Mouse (Mus musculus) heart, adult 10 weeks (tissue): ENCODE data around the gene Retreg2. TPM values are rescaled to one million over a fixed set of nuclear protein-coding genes. Genes with fewer than 3 reads are reported as not detected.

ENCODE experiments used
- polyA plus RNA-seq: library from polyadenylated mRNA; stranded (reverse); fragments of 350-450 nt; fragmentation: Illumina TruSeq; extraction: RNeasy Lipid Tissue Mini Kit (QIAGEN cat#74804); gene quantifications from one replicate; pipeline ENCODE4 v1.2.3, GENCODE M21; 2014; ENCODE audit warnings: low read depth, low replicate concordance

The Retreg2 gene
- polyA plus RNA-seq, result 22.9 TPM

DNA sequence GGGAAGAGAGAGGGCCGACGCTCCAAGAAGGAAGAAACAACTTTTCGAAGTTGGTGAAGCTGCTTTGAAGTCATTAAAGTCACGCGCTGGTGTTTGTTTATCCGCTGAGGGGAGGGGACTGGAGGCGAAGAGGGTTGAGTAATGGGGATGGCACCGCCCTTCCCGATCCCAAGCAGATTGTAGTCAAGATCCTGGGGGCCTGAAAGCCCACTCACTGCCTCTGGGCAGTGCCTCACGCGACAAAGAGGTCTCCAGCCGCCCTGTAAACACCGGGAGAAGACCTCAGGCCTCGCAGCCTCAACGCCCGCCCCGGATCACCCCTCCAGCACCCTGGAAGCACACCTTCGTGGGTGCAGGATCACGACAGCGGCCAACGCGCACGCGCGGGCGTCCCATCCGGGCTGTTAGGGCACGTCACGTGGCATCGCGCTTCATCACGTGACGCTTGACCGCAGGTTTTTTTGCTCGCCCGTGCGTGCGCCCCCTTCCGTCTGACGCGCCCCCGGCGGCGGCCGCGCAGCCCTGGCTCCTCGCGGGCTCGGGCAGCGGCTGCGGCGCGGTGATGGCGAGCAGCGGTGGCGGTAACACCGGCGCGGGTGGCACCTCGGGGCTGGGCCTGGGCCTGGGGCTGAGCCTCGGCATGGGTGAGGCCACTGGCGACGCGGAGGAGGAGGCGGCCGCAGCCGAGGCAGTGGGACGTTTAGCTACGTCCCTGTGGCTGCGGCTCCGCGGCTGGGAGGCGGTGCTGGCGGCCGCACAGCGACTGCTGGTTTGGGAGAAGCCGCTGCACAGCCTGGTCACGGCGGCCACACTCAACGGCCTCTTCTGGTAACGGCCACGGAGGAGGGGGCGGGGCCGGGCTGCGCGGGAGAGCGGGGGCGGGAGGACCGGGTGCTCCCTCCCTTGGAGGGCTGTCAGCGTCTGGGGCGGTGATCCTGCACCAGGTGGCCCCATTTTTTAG lies at the start of gene Retreg2, which contains the start of gene Cnppd1:
TSS of gene Retreg2 (plus strand) at position 478 of the 961 bp plus-strand sequence.
TSS of gene Cnppd1 (minus strand) at position 411 of the 961 bp plus-strand sequence.

DNA sequence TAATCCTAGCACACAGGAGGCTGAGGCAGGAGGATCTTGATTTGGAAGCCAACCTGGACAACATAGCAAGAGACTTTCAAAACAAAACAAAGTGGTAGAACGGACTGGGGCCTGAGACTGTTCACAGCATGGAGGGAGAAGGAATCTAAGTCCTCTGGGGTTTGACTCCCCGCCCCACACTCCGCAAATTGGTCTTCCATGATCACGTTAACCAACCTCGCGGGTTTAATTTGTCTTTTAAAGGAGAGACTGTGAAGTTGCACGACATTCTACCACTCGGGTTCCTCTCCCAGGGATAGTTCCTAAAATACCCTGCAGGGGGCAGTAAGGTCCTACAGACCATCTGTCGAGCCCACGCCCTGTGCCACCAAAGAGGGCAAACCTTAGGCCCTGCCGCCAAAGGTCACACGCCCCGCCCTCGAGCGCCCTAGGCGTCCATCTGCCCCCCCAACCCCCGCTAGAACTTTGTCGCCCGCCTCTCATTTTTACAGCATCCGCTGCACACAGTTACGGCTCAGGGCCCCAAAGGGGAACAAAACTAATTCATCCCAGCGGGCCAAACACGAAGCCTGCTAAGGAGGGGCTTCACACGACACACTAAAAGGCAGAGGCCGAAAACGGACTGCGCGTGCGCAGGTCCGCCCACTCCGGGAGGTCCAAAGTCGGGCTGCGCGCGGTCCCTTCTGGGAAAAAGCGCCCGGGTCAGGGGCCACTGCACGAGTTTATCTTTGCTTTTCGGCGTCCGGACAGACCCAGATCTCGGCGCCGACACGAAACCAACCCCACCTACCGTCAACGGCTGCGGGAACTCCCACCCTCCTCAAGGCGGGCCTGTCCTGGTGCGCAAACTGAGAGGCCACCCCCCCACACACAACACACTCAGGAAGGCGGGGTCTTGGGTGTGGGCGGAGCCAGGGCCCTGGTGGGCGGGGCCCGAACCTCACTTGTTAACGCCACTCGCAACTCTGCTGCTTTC lies 17.9 kb upstream of the Retreg2 start, which contains the start of gene Nhej1:
TSS of gene Nhej1 (minus strand) at position 855 of the 976 bp plus-strand sequence.

DNA sequence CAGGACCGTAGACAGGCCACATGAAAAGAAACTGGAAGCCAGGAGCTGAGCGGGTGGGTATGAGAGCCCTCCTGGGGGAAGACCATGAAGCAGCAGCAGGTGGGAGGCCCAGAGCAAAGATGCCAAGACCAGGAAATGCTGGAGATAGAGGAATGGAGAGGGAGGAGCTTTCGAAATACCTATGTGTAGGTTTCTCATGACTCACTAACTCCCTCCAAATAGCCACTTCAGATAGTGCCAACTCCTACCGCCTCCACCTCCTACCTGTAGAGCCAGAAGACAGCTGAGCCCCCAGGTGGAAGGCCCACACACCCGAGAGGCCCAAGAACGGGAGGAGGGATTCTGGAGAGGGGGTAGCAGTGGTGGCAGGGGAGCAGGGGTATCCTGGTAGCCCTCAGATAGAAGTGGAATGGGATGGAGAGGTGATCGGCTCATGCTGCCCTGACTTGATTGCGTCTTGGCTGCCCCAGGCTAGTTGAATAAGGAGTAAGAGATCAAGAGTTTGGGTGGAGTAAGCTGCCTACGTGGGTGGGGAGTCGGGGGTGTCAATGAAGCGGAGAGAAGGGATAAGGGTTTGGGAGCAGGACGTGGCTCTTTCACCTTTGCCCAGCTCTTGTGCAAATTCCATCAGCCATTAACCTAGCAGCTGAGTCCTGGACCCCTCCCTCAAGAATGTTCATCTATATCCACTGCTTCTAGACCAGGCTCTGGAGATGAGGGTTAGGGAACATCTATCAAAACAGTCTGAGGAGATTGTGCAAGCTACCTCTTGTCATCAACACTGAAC lies 9.0 kb upstream of the Retreg2 start, which contains the start of gene Slc23a3:
TSS of gene Slc23a3 (minus strand) at position 470 of the 787 bp plus-strand sequence.

DNA sequence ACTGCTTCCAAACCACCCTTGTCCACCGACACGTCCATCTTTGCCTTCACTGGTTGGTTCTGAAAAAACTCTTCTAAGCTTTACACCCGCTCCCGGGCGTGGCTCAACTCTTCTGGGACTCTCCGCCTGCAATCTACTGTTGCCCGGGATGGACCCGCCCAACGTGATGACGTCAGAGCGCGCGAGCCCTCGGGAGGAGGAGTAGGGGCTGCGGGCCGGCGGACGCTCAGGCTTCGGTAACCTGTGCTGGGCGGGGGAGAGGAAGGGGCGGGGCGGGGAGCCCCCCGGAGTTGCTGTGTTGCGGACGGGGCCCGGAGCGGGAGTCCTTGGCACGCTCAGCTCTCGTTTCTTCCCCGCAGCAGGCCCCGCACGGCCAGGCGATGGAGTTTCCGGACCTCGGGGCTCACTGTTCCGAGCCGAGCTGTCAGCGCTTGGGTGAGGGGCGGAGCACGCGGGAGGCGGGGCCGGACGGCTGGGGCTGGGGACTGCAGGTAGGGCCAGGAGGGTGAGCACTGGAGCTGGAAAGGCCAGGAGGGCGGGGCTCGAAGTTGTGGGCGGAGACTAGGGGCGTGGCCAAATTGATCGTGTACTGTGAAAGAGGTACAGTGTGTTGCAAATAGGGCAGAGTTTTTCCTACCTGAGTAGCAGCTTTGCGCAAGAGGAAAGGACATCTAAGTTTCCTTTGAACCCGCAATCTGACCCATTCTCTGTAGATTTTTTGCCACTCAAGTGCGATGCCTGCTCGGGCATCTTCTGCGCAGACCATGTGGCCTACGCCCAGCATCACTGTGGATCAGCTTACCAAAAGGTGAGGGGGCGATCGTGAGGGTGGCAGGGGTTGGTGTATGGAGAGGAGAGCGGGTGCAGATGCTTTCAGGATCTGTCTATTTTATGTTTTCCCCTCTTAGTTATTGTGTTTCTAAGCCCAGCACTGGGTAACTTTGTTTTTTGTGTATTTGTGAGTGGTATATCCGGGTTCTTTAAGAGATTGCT lies 26.2 kb downstream of the Retreg2 start, which contains the start of gene Zfand2b:
TSS of gene Zfand2b (plus strand) at position 175 of the 993 bp plus-strand sequence.

GRCm38 (mm10) chr1:75180105-75180590 lies 37.6 kb downstream of the Retreg2 start, which contains the start of gene Abcb6:
Gene Abcb6 (minus strand): TSS chr1:75180392.

DNA sequence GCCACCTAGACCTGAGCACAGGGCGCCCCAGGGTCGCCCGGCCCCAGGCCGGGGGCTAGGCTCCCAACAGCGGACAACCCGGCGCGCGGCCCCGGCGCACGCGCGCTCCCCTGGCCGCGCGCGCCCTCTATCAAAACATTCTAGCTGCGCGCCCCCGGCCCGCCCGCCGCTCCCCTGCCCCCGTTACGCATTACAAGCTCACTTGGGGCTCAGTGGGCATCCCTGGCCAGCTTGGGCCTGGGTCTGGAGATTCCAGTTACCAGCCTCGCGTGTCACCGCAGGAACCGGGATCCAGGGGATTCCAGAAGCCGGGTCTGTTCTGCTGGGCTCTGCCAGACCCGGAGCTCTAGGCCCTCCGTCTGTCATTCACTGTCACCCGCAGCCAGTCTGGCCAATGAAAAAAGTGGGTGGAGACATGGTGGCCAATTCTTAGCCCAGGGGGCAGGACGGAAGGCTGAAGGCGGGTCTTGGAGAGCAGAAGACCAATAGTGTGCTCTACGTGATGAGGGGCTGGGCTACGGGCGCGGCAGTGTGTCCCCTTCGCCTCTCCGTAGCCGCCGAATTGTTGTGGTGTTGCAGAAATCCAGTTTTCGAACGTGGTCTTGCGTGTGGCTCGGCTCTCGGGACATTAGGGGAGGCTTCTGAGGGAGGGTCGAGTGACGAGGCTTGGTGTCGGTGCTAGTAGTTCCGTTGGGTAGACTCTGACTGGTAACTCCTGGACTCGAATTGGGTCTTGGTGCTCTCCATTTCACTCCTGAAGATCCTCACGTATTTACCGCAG lies 49.2 kb downstream of the Retreg2 start, which contains the start of the genes Ankzf1 and Atg9a:
TSS of gene Ankzf1 (plus strand) at position 530 of the 781 bp plus-strand sequence.
TSS of gene Atg9a (minus strand) at position 575 of the 781 bp plus-strand sequence.

Other genes with a start within 250 kb of the Retreg2 start
- gene Cryba2, start 249.6 kb upstream of the Retreg2 start, polyA plus RNA-seq, result not detected
- gene Cfap65, start 207.2 kb upstream of the Retreg2 start, polyA plus RNA-seq, result not detected
- gene Ihh, start 191.1 kb upstream of the Retreg2 start, polyA plus RNA-seq, result not detected
- gene Nhej1, start 17.6 kb upstream of the Retreg2 start, polyA plus RNA-seq, result 6.0 TPM
- gene Slc23a3, start 8.9 kb upstream of the Retreg2 start, polyA plus RNA-seq, result 0.92 TPM
- 31.4 TPM for gene Cnppd1, start 67 bp upstream of the Retreg2 start, polyA plus RNA-seq
- gene Zfand2b, start 25.9 kb downstream of the Retreg2 start, polyA plus RNA-seq, result 18.5 TPM
- 19.1 TPM for gene Abcb6, start 37.6 kb downstream of the Retreg2 start, polyA plus RNA-seq
- 18.6 TPM for gene Ankzf1, start 49.4 kb downstream of the Retreg2 start, polyA plus RNA-seq
- 60.8 TPM for gene Atg9a, start 49.4 kb downstream of the Retreg2 start, polyA plus RNA-seq
- 3.8 TPM for gene Glb1l, start 68.0 kb downstream of the Retreg2 start, polyA plus RNA-seq
- gene Stk16, start 68.1 kb downstream of the Retreg2 start, polyA plus RNA-seq, result 57.6 TPM
- 524 TPM for gene Tuba4a, start 77.1 kb downstream of the Retreg2 start, polyA plus RNA-seq
- gene A630095N17Rik, start 89.3 kb downstream of the Retreg2 start, polyA plus RNA-seq, result not detected
- gene Dnajb2, start 93.6 kb downstream of the Retreg2 start, polyA plus RNA-seq, result 138 TPM
- 1.8 TPM for gene Ptprn, start 121.7 kb downstream of the Retreg2 start, polyA plus RNA-seq
- gene Resp18, start 135.6 kb downstream of the Retreg2 start, polyA plus RNA-seq, result not detected
- gene Dnpep, start 175.2 kb downstream of the Retreg2 start, polyA plus RNA-seq, result 85.9 TPM
- 1,259 TPM for gene Des, start 217.6 kb downstream of the Retreg2 start, polyA plus RNA-seq
- gene Speg, start 232.5 kb downstream of the Retreg2 start, polyA plus RNA-seq, result 125 TPM